Mouse (Mus musculus) kidney, adult 2 months (tissue): ENCODE data around the gene Lmbr1. TPM values are rescaled to one million over a fixed set of nuclear protein-coding genes. Genes with fewer than 3 reads are reported as not detected.

Experiments used
- DNase-seq: peaks from one replicate; pipeline ENCODE4 v3.0.0; 2021
- H3K27ac ChIP-seq: fragments of 200-500 bp; 2 replicates; pipeline ENCODE4 v1.5.1; 2012; ENCODE audit warnings: low read depth, low read length, control low read depth, inconsistent platforms; ENCODE audit not compliant: insufficient read depth
- H3K27me3 ChIP-seq: fragments of 200-500 bp; replicated peaks from 2 replicates; pipeline ENCODE4 v1.6.1; 2012; ENCODE audit warnings: mild to moderate bottlenecking, moderate library complexity, low read length, inconsistent platforms; ENCODE audit not compliant: control insufficient read depth, insufficient read depth
- H3K36me3 ChIP-seq: fragments of 200-500 bp; 2 replicates; pipeline ENCODE4 v1.6.1; 2012; ENCODE audit warnings: mild to moderate bottlenecking, moderate library complexity, low read length, inconsistent platforms; ENCODE audit not compliant: control insufficient read depth, insufficient read depth
- H3K4me1 ChIP-seq: fragments of 200-500 bp; 2 replicates; pipeline ENCODE4 v1.6.1; 2011; ENCODE audit warnings: low read length; ENCODE audit not compliant: control insufficient read depth, insufficient read depth
- H3K4me3 ChIP-seq: fragments of 200-500 bp; 2 replicates; pipeline ENCODE4 v1.5.1; 2011; ENCODE audit warnings: mild to moderate bottlenecking, low read depth, low read length, control low read depth; ENCODE audit not compliant: insufficient read depth
- CTCF ChIP-seq: fragments of 200-500 bp; conservative IDR thresholded peaks from 2 replicates; pipeline ENCODE4 v1.5.1; 2011; ENCODE audit warnings: low read depth, mild to moderate bottlenecking, control low read depth, low read length, moderate library complexity, mixed read lengths; ENCODE audit not compliant: insufficient read depth, insufficient read length
- POLR2A ChIP-seq: fragments of 200-500 bp; IDR thresholded peaks from one replicate; pipeline ENCODE4 v1.6.1; 2011; ENCODE audit warnings: low read depth, low read length, control low read depth
- WGBS: fragments of 180-500 bp; shearing (Covaris S2); methylation state at CpG from one replicate; pipeline ENCODE4 v1.1.7; 2018; 5-methylcytosine and 5-hydroxymethylcytosine counted together
- polyA plus RNA-seq: library from polyadenylated mRNA; depleted of rRNA; stranded (reverse); fragments of >200 nt; gene quantifications from 2 replicates; pipeline ENCODE4 v1.2.3, GENCODE M21; 2012; rRNA removed

Lmbr1 gene
- polyA plus RNA-seq, 1 experiment: 4.4 TPM

- no peak for DNase-seq
- H3K27ac ChIP-seq: no peak overlapping the region
- no peak for TF ChIP-seq CTCF
- TF ChIP-seq POLR2A: no peak
These were observed 183.0 kb downstream of the Lmbr1 start for GRCm38 (mm10) chr5:29195231-29195569.

DNA sequence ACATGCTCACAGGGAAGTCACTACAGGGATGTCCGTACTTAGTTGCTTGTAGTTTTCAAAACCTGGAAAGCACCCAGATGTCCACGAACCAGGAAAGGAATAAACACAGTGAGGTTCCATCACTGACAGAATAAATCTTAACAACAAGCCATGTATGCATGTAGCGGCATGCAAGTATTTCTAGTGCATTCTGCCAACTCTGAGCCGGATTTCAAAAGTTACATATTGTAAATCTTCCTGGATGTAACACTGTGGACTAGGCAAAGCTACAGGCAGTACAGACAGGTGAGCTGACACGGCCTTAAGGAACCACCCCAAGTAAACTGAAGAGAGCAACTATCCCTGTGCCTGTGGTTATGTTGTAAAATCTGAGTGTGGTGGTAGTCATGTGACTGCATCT is 191.4 kb downstream of the Lmbr1 start:
- no peaks in the 10 kb centered on the region for H3K27me3 ChIP-seq
- 72% methylated on average over 5 of the region's 5 CpGs for WGBS
- no peaks in the 10 kb centered on the region for H3K4me1 ChIP-seq
- H3K36me3 ChIP-seq: no peaks in the 10 kb centered on the region
- H3K4me3 ChIP-seq: no peak overlapping the region
- H3K27ac ChIP-seq: no peak overlapping the region
- no peak for TF ChIP-seq CTCF
- TF ChIP-seq POLR2A: no peak
- DNase-seq: no peak

More at GRCm38 (mm10) chr5:29195231-29195569, 183.0 kb downstream of the Lmbr1 start:
- Histone ChIP-seq H3K4me3 (peak overlapping the region; percentile 77), H3K4me1 (peaks cover 2% of the 10 kb centered on the region; the same call in 1 of the 2 replicates), H3K27me3 (no peaks in the 10 kb centered on the region), H3K36me3 (no peaks in the 10 kb centered on the region)
- 12% methylated on average over 9 of the region's 9 CpGs for WGBS

Other genes with a start within 250 kb of the Lmbr1 start
- 1.5 and 2.2 TPM in 2 replicates for gene Rnf32, start 182.4 kb downstream of the Lmbr1 start, polyA plus RNA-seq
- gene Nom1, start 56.3 kb upstream of the Lmbr1 start, polyA plus RNA-seq: 4.8 and 6.8 TPM in 2 replicates
- gene Mnx1, start 100.1 kb upstream of the Lmbr1 start, polyA plus RNA-seq: not detected in 2 replicates
- gene Ube3c, start 190.9 kb upstream of the Lmbr1 start, polyA plus RNA-seq: 15.0 and 16.7 TPM in 2 replicates